Mouse (Mus musculus): ENCODE results near the gene Dapk1.

DNA sequence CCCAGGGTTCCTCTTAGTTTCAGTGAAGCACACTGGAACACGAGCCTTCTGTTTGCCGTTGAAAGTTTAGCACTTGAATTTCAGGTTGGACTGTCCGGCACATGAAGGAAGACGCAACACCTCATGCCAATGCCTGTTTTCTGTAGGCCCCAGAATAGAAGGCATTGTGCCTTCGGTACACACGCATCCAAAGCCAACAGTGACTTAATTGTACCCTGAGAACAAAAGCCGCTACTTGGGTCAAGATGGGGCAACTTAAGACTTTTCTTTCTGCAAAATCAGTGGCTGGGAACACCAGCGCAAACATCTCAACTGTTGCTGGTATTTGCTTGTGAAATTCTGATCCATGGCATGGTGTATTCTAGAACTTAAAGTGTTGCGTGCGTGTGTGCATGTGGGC lies 63.1 kb downstream of the Dapk1 start:
- no peak for TF ChIP-seq POLR2AphosphoS2 (IDR thresholded peaks at IDR 0.05; ENCODE audit: insufficient read length, low read depth)
- TF ChIP-seq MAX (IDR thresholded peaks at IDR 0.05; ENCODE audit: low read depth): no peak
- no peak for TF ChIP-seq POLR2A (IDR thresholded peaks at IDR 0.05; ENCODE audit: insufficient read length, low read depth)
- TF ChIP-seq E2F4 (IDR thresholded peaks at IDR 0.05; ENCODE audit: insufficient read depth): no peak
